Mouse (Mus musculus): ENCODE measurements around the gene Lin37. TPM values are rescaled to one million over a fixed set of nuclear protein-coding genes. Genes with fewer than 3 reads are reported as not detected.
A peak's percentile ranks its signal among the peaks of the same experiment; 100 is the strongest.

Lin37 gene
- total and polyA plus RNA-seq, 2 experiments from 2014 or later: 32.0 to 54.1 TPM

- Histone ChIP-seq H3K9ac (replicated peaks; ENCODE audit: low read length, poor library complexity, severe bottlenecking) (peak within 1 kb of the TSS; percentile 62), H3K4me3 (ENCODE audit: low read depth, low read length) (peak within 1 kb of the TSS; percentile 57), H3K4me2 (ENCODE audit: low read depth, low read length, poor library complexity, severe bottlenecking) (peak within 1 kb of the TSS; percentile 76), H3K27ac (ENCODE audit: low read depth, low read length) (peak within 1 kb of the TSS; percentile 89), H3K36me3 (ENCODE audit: insufficient read depth, low read length) (peaks cover 24% of the 10 kb centered on the region), H3K27me3 (ENCODE audit: insufficient read depth, low read length) (no peaks in the 10 kb centered on the region), H3K4me1 (ENCODE audit: insufficient read depth, low read length) (peaks cover 9% of the 10 kb centered on the region; the same call in 1 of the 2 replicates), H3K9me3 (ENCODE audit: low read length) (no peaks in the 10 kb centered on the region)
- under 1% methylated on average over 44 of the region's 44 CpGs for WGBS
- DNase-seq (ENCODE audit: low spot score) (peak; percentile 100), ATAC-seq (ENCODE audit: low FRiP score) (peak; percentile 95)
- TF ChIP-seq CTCF (IDR thresholded peaks at IDR 0.05): peak; percentile 16
Measured at GRCm38 (mm10) chr7:30552102-30553020, 7.3 kb downstream of the Lin37 start, which contains the start of the genes Hspb6 and Proser3. TSS of gene Hspb6 (plus strand) at chr7:30552178. TSS of gene Proser3 (minus strand) at chr7:30552299.

GRCm38 (mm10) chr7:30551445-30552101, 8.1 kb downstream of the Lin37 start:
- H3K4me1 ChIP-seq (ENCODE audit: insufficient read depth, low read length): peaks cover 9% of the 10 kb centered on the region; the same call in 1 of the 2 replicates
- peak overlapping the region; percentile 54 for H3K9ac ChIP-seq (replicated peaks; ENCODE audit: low read length, poor library complexity, severe bottlenecking)
- H3K36me3 ChIP-seq (ENCODE audit: insufficient read depth, low read length): peaks cover 19% of the 10 kb centered on the region
- peak overlapping the region; percentile 76 for H3K4me2 ChIP-seq (ENCODE audit: low read depth, low read length, poor library complexity, severe bottlenecking)
- peak overlapping the region; percentile 57 for H3K4me3 ChIP-seq (ENCODE audit: low read depth, low read length)
- DNase-seq (ENCODE audit: low spot score): peak; percentile 86
- H3K9me3 ChIP-seq (ENCODE audit: low read length): no peaks in the 10 kb centered on the region
- H3K27ac ChIP-seq (ENCODE audit: low read depth, low read length): peak overlapping the region; percentile 89
- WGBS: 2% methylated on average over 10 of the region's 10 CpGs
- no peaks in the 10 kb centered on the region for H3K27me3 ChIP-seq (ENCODE audit: insufficient read depth, low read length)
- peak; percentile 72 for TF ChIP-seq CTCF (IDR thresholded peaks at IDR 0.05)
- ATAC-seq (ENCODE audit: low FRiP score): peak; percentile 75

- H3K4me1 ChIP-seq (ENCODE audit: insufficient read depth, low read length): peaks cover 9% of the 10 kb centered on the region; the same call in 1 of the 2 replicates
- no peak overlapping the region for H3K9ac ChIP-seq (replicated peaks; ENCODE audit: low read length, poor library complexity, severe bottlenecking)
- no peak overlapping the region for H3K4me2 ChIP-seq (ENCODE audit: low read depth, low read length, poor library complexity, severe bottlenecking)
- peaks cover 17% of the 10 kb centered on the region for H3K36me3 ChIP-seq (ENCODE audit: insufficient read depth, low read length)
- H3K9me3 ChIP-seq (ENCODE audit: low read length): no peaks in the 10 kb centered on the region
- H3K27me3 ChIP-seq (ENCODE audit: insufficient read depth, low read length): no peaks in the 10 kb centered on the region
- H3K4me3 ChIP-seq (ENCODE audit: low read depth, low read length): no peak overlapping the region
- no peak for ATAC-seq (ENCODE audit: low FRiP score)
- no peak for DNase-seq (ENCODE audit: low spot score)
- no peak overlapping the region for H3K27ac ChIP-seq (ENCODE audit: low read depth, low read length)
- no peak for TF ChIP-seq CTCF (IDR thresholded peaks at IDR 0.05)
- 95% methylated on average over 1 of the region's 1 CpGs for WGBS
Measured at GRCm38 (mm10) chr7:30550603-30551002, 9.0 kb downstream of the Lin37 start.

- 93% methylated on average over 2 of the region's 2 CpGs for WGBS
- no peak for DNase-seq (ENCODE audit: low spot score)
- ATAC-seq (ENCODE audit: low FRiP score): no peak
- no peak for TF ChIP-seq CTCF (IDR thresholded peaks at IDR 0.05)
- H3K9ac ChIP-seq (replicated peaks; ENCODE audit: low read length, poor library complexity, severe bottlenecking): no peak overlapping the region
- no peak overlapping the region for H3K27ac ChIP-seq (ENCODE audit: low read depth, low read length)
- no peak overlapping the region for H3K4me2 ChIP-seq (ENCODE audit: low read depth, low read length, poor library complexity, severe bottlenecking)
- no peak overlapping the region for H3K4me3 ChIP-seq (ENCODE audit: low read depth, low read length)
- peaks cover 10% of the 10 kb centered on the region for H3K36me3 ChIP-seq (ENCODE audit: insufficient read depth, low read length)
- H3K9me3 ChIP-seq (ENCODE audit: low read length): no peaks in the 10 kb centered on the region
- H3K27me3 ChIP-seq (ENCODE audit: insufficient read depth, low read length): no peaks in the 10 kb centered on the region
- H3K4me1 ChIP-seq (ENCODE audit: insufficient read depth, low read length): peaks cover 9% of the 10 kb centered on the region; the same call in 1 of the 2 replicates
Measured at GRCm38 (mm10) chr7:30549880-30550279, 9.8 kb downstream of the Lin37 start.

GRCm38 (mm10) chr7:30544327-30544726, 15.3 kb downstream of the Lin37 start:
- Histone ChIP-seq H3K4me1 (ENCODE audit: insufficient read depth, low read length) (no peaks in the 10 kb centered on the region), H3K36me3 (ENCODE audit: insufficient read depth, low read length) (peaks cover 14% of the 10 kb centered on the region), H3K4me2 (ENCODE audit: low read depth, low read length, poor library complexity, severe bottlenecking) (no peak overlapping the region), H3K9ac (replicated peaks; ENCODE audit: low read length, poor library complexity, severe bottlenecking) (no peak overlapping the region), H3K4me3 (ENCODE audit: low read depth, low read length) (no peak overlapping the region), H3K9me3 (ENCODE audit: low read length) (no peaks in the 10 kb centered on the region), H3K27me3 (ENCODE audit: insufficient read depth, low read length) (no peaks in the 10 kb centered on the region), H3K27ac (ENCODE audit: low read depth, low read length) (no peak overlapping the region)
- 89% methylated on average over 2 of the region's 2 CpGs for WGBS
- ATAC-seq (ENCODE audit: low FRiP score) (no peak), DNase-seq (ENCODE audit: low spot score) (no peak)
- TF ChIP-seq CTCF (IDR thresholded peaks at IDR 0.05): no peak
